Mouse (Mus musculus): ENCODE data around the gene Mroh2a. TPM values are rescaled to one million over a fixed set of nuclear protein-coding genes. Genes with fewer than 3 reads are reported as not detected.
"Not testable (repeated sequence)": the region's sequence is repeated elsewhere in the genome, so short reads cannot be mapped to it uniquely, and the experiment has no call there.

The Mroh2a gene
- polyA plus RNA-seq, 1 experiment from 2014 or later: 0.61 TPM

DNA sequence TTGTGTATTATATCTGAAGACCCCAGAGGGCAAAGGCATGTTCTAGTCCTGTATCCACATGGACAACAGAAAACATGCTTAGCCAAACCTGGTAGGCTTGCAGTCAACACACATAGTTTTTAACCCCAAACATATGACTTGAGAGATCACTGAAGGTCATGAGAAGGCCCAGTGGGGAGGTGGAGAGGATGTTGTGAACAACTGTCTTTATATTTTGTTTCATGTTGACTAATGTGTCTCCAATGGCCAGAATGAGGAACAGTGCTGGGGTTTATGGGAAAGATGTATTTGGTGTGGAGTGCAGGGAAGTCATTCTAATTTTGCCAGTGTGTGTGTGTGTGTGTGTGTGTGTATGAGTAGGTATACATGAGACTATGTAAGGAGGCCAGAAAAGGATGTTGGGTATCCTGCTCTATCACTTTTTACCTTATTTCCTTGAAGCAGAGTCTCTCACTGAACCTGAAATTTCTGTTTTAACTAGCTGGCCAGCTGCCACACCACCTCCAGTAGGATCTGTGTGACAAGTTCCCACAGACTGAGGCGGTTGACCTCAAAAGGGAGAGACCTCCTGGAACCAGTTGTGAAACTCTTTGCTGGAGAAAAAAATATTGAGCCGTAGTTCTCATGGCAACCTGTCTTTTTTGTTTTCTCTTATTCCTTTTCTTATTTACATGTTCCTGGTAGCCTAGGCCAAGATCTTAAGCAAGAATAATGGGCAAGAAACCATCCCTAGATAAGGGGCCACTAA lies 2.6 kb upstream of the Mroh2a start:
- Histone ChIP-seq H3K9ac (ENCODE audit: low read depth, low read length) (no peak overlapping the region), H3K9me3 (replicated peaks; ENCODE audit: control insufficient read depth, low read length) (peaks cover 14% of the 10 kb centered on the region), H3K4me1 (ENCODE audit: control insufficient read depth, low read depth, low read length) (no peaks in the 10 kb centered on the region), H3K27ac (ENCODE audit: low read length) (no peak overlapping the region), H3K4me2 (ENCODE audit: low read depth, low read length) (no peak overlapping the region), H3K36me3 (ENCODE audit: control insufficient read depth, insufficient read depth) (no peaks in the 10 kb centered on the region), H3K4me3 (ENCODE audit: low read depth, low read length) (no peak overlapping the region), H3K27me3 (ENCODE audit: control insufficient read depth, insufficient read depth, low read depth, low read length) (no peaks in the 10 kb centered on the region)
- 51% methylated on average over 2 of the region's 2 CpGs for WGBS (ENCODE audit: insufficient replicate concordance)
- ATAC-seq (ENCODE audit: low read depth): no peak

DNA sequence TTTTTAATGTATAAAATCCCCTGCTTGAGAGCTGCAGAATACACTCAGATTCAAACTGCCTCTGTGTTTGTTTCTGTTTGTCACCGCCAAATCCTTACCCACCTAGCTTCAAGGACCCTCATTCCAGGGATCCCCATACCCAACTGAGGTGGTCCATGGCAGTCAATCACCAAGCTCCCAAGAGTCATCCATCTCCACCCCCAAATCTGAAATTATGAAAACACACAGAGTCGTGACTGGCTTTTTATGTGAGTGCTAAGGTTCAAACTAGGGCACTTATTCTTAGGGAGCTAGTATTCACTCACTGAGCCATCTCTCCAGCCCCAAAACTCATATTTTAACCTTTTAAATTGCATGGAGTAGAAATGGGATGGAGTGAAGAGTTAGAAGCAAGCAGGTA lies 1.5 kb upstream of the Mroh2a start:
- not testable (repeated sequence) for H3K9ac ChIP-seq (ENCODE audit: low read depth, low read length); H3K4me1 ChIP-seq (ENCODE audit: control insufficient read depth, low read depth, low read length); H3K4me3 ChIP-seq (ENCODE audit: low read depth, low read length); H3K27ac ChIP-seq (ENCODE audit: low read length); ATAC-seq (ENCODE audit: low read depth); H3K36me3 ChIP-seq (ENCODE audit: control insufficient read depth, insufficient read depth); H3K27me3 ChIP-seq (ENCODE audit: control insufficient read depth, insufficient read depth, low read depth, low read length); H3K4me2 ChIP-seq (ENCODE audit: low read depth, low read length)
- peaks cover 22% of the 10 kb centered on the region for H3K9me3 ChIP-seq (replicated peaks; ENCODE audit: control insufficient read depth, low read length)
- 29% methylated on average over 2 of the region's 2 CpGs for WGBS (ENCODE audit: insufficient replicate concordance)

DNA sequence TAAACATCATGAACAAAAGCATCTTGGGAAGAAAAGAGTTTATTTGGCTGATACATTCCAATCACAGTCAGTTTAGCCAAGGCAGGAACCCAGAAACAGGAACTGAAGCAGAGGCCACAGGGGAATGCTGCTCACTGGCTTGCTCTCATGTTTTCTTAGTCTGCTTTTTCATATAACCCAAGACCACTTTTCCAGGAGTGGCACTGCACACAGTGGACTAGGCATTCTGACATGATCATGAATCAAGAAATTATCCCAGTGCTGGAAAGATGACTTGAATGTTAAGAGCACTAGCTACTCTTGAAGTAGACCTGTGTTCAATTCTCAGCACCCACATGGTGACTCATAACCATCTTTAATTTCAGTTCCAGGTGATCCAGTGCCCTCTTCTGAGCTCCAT lies 1.0 kb upstream of the Mroh2a start:
- no peak overlapping the region for H3K4me2 ChIP-seq (ENCODE audit: low read depth, low read length)
- no peak overlapping the region for H3K4me3 ChIP-seq (ENCODE audit: low read depth, low read length)
- no peak overlapping the region for H3K27ac ChIP-seq (ENCODE audit: low read length)
- H3K9me3 ChIP-seq (replicated peaks; ENCODE audit: control insufficient read depth, low read length): peaks cover 26% of the 10 kb centered on the region
- no peak overlapping the region for H3K9ac ChIP-seq (ENCODE audit: low read depth, low read length)
- H3K27me3 ChIP-seq (ENCODE audit: control insufficient read depth, insufficient read depth, low read depth, low read length): no peaks in the 10 kb centered on the region
- H3K4me1 ChIP-seq (ENCODE audit: control insufficient read depth, low read depth, low read length): no peaks in the 10 kb centered on the region
- ATAC-seq (ENCODE audit: low read depth): no peak
- no peaks in the 10 kb centered on the region for H3K36me3 ChIP-seq (ENCODE audit: control insufficient read depth, insufficient read depth)

DNA sequence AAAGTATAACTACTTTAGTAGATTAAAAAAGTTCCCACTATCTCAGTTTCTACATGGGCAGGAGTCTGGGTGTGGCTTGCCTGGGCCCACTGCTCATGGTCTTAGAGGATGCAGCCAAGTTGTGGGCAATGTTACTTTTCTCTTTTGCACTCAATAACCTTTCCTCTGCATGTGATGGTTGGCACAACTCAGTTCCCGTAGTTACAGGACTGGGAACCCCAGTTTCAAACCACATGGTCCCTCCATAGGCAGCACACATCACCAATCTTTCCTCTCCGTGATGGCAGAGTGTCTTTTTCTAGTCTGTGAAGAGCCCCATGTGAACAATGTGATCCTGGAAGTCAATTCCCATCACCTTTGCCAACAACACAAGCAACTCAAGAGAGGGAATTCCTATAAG lies 696 bp downstream of the Mroh2a start:
- Histone ChIP-seq H3K4me3 (ENCODE audit: low read depth, low read length) (no peak overlapping the region), H3K27ac (ENCODE audit: low read length) (no peak overlapping the region), H3K9me3 (replicated peaks; ENCODE audit: control insufficient read depth, low read length) (peaks cover 31% of the 10 kb centered on the region), H3K9ac (ENCODE audit: low read depth, low read length) (no peak overlapping the region), H3K27me3 (ENCODE audit: control insufficient read depth, insufficient read depth, low read depth, low read length) (no peaks in the 10 kb centered on the region), H3K4me1 (ENCODE audit: control insufficient read depth, low read depth, low read length) (no peaks in the 10 kb centered on the region), H3K4me2 (ENCODE audit: low read depth, low read length) (no peak overlapping the region), H3K36me3 (ENCODE audit: control insufficient read depth, insufficient read depth) (no peaks in the 10 kb centered on the region)
- WGBS (ENCODE audit: insufficient replicate concordance): 40% methylated on average over 2 of the region's 2 CpGs
- ATAC-seq (ENCODE audit: low read depth): no peak

DNA sequence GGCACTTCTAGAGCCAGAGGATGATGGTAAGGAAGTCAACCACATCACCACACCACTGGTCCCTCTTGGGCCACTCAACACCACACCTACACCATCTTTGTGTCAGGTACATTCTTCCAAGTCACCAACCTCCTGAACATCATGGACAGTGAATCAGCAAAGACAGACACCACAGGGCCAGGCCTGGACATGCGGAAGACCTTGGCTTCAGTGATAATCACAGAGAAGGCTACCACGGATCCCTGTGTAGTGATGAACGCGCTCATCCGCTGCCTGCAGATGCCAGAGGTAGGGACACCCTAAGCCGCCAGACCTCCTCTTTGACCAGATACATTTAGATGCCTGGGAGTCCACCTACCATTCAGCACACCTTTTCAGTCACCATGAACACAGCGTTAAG lies 1.3 kb downstream of the Mroh2a start:
- no peaks in the 10 kb centered on the region for H3K36me3 ChIP-seq (ENCODE audit: control insufficient read depth, insufficient read depth)
- no peak overlapping the region for H3K27ac ChIP-seq (ENCODE audit: low read length)
- ATAC-seq (ENCODE audit: low read depth): no peak; the same call in 1 of the 2 replicates
- WGBS (ENCODE audit: insufficient replicate concordance): 59% methylated on average over 7 of the region's 7 CpGs
- H3K27me3 ChIP-seq (ENCODE audit: control insufficient read depth, insufficient read depth, low read depth, low read length): no peaks in the 10 kb centered on the region
- H3K4me3 ChIP-seq (ENCODE audit: low read depth, low read length): no peak overlapping the region
- no peak overlapping the region for H3K4me2 ChIP-seq (ENCODE audit: low read depth, low read length)
- H3K9me3 ChIP-seq (replicated peaks; ENCODE audit: control insufficient read depth, low read length): peaks cover 33% of the 10 kb centered on the region
- H3K4me1 ChIP-seq (ENCODE audit: control insufficient read depth, low read depth, low read length): no peaks in the 10 kb centered on the region
- H3K9ac ChIP-seq (ENCODE audit: low read depth, low read length): no peak overlapping the region

DNA sequence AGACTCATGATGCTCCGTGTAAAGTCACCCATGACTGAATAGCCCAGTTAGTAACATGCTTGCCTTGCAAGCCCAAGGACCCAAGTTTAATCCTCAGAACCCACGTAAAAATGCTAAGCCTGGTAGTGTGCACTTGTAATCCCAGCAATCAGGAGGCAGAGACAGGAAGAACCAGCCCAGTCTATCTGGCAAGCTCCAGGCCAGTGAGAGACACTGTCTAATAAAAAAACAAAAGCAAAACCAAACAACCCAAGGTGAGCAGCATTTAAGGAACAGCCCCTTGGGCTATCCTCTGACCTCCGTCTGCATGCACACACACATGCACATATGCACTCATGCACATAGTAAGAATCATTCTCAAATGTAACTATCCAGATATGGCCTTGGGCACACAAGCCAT lies 2.8 kb downstream of the Mroh2a start:
- no peak overlapping the region for H3K9ac ChIP-seq (ENCODE audit: low read depth, low read length)
- H3K9me3 ChIP-seq (replicated peaks; ENCODE audit: control insufficient read depth, low read length): peaks cover 39% of the 10 kb centered on the region
- no peaks in the 10 kb centered on the region for H3K4me1 ChIP-seq (ENCODE audit: control insufficient read depth, low read depth, low read length)
- no peak overlapping the region for H3K4me2 ChIP-seq (ENCODE audit: low read depth, low read length)
- 55% methylated on average over 3 of the region's 3 CpGs for WGBS (ENCODE audit: insufficient replicate concordance)
- no peak overlapping the region for H3K27ac ChIP-seq (ENCODE audit: low read length)
- no peaks in the 10 kb centered on the region for H3K36me3 ChIP-seq (ENCODE audit: control insufficient read depth, insufficient read depth)
- H3K4me3 ChIP-seq (ENCODE audit: low read depth, low read length): no peak overlapping the region
- no peak for ATAC-seq (ENCODE audit: low read depth)
- no peaks in the 10 kb centered on the region for H3K27me3 ChIP-seq (ENCODE audit: control insufficient read depth, insufficient read depth, low read depth, low read length)

DNA sequence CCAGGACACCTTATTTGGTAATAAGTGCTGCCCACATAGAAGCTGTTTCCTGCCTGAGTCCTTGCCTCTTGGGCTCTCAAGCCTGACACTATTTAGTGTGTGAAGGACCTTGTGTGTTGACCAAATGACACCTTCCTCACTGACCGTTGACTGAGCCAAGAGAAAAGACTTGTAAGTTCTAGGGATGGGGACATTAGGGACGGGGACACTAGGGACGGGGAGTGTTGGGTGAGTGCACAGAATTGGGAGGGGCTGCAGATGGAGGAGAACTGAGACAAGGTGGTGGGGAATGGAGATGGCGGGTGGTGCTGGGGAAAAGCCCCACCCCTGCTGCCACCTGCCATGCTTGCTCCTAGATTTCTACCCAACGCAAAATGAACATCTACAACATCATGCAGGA lies 3.2 kb downstream of the Mroh2a start:
- WGBS (ENCODE audit: insufficient replicate concordance): 59% methylated on average over 5 of the region's 5 CpGs
- Histone ChIP-seq H3K9me3 (replicated peaks; ENCODE audit: control insufficient read depth, low read length) (peaks cover 43% of the 10 kb centered on the region), H3K4me2 (ENCODE audit: low read depth, low read length) (no peak overlapping the region), H3K36me3 (ENCODE audit: control insufficient read depth, insufficient read depth) (no peaks in the 10 kb centered on the region), H3K4me3 (ENCODE audit: low read depth, low read length) (no peak overlapping the region), H3K27me3 (ENCODE audit: control insufficient read depth, insufficient read depth, low read depth, low read length) (no peaks in the 10 kb centered on the region), H3K27ac (ENCODE audit: low read length) (no peak overlapping the region), H3K9ac (ENCODE audit: low read depth, low read length) (no peak overlapping the region), H3K4me1 (ENCODE audit: control insufficient read depth, low read depth, low read length) (no peaks in the 10 kb centered on the region)
- ATAC-seq (ENCODE audit: low read depth): no peak

DNA sequence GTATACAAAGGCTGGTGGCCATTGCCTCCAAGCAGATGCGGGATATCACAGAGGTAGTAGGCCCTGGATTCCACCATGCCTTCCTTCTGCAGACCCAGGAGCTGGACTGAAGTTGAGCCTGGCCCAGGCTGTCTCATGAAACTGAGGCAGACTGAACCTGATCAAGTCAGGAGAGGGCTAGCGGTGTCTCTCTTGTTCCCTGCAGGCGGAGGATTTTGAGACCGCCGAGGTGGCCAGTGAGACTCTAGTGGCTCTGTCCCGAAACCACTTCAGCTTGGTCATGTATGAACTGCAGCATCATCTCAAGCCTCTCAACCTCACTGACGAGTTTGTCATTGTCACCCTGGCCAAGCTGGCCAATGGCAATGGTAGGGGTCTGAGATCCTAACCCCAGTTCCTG lies 3.6 kb downstream of the Mroh2a start:
- Histone ChIP-seq H3K27ac (ENCODE audit: low read length) (no peak overlapping the region), H3K4me1 (ENCODE audit: control insufficient read depth, low read depth, low read length) (no peaks in the 10 kb centered on the region), H3K9ac (ENCODE audit: low read depth, low read length) (no peak overlapping the region), H3K4me3 (ENCODE audit: low read depth, low read length) (no peak overlapping the region), H3K4me2 (ENCODE audit: low read depth, low read length) (no peak overlapping the region), H3K9me3 (replicated peaks; ENCODE audit: control insufficient read depth, low read length) (peaks cover 47% of the 10 kb centered on the region), H3K36me3 (ENCODE audit: control insufficient read depth, insufficient read depth) (no peaks in the 10 kb centered on the region), H3K27me3 (ENCODE audit: control insufficient read depth, insufficient read depth, low read depth, low read length) (no peaks in the 10 kb centered on the region)
- WGBS (ENCODE audit: insufficient replicate concordance): 57% methylated on average over 7 of the region's 7 CpGs
- ATAC-seq (ENCODE audit: low read depth): no peak

DNA sequence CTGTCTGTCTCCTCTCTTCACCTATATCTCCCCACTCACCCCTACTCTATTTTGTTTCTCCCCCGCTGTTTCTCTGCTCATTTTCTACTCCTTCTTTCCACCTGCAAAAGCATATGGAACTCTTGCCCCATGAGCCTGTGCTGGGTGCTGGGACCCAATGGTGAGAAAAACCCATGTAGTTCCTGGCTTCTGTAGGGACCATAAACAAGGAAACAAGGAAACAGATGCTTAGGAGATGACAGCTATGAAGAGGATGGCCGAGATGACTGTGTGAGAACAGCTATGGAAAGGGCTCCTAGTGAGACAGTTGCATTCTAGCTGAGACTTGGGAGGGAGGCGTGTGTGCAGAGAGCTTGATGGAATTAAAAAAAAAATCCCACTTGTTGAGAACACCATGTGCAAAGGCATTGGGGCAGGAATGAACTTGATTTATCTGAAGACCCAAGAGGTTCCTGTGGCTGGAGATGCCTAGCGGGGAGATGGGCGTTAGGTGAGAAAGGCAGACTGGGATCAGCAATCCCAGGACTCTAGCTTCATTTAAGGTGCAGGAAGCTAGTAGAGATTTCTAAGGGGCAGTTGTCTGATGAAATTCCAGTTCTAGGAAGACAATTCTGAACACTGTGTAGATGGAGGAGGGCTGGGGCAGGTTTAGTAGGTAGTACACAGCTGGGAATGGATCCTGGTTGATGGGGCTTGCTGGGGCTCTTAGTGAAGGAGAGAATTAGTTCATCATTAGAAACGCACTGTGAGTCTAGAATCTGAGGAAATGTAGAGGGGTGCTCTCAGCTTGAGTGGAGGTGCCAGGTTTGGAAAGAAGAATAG lies 4.4 kb downstream of the Mroh2a start:
- Histone ChIP-seq H3K4me2 (ENCODE audit: low read depth, low read length) (no peak overlapping the region), H3K9me3 (replicated peaks; ENCODE audit: control insufficient read depth, low read length) (peaks cover 40% of the 10 kb centered on the region), H3K27ac (ENCODE audit: low read length) (no peak overlapping the region), H3K9ac (ENCODE audit: low read depth, low read length) (no peak overlapping the region), H3K4me3 (ENCODE audit: low read depth, low read length) (no peak overlapping the region), H3K27me3 (ENCODE audit: control insufficient read depth, insufficient read depth, low read depth, low read length) (no peaks in the 10 kb centered on the region), H3K4me1 (ENCODE audit: control insufficient read depth, low read depth, low read length) (no peaks in the 10 kb centered on the region), H3K36me3 (ENCODE audit: control insufficient read depth, insufficient read depth) (no peaks in the 10 kb centered on the region)
- no peak for ATAC-seq (ENCODE audit: low read depth)
- WGBS (ENCODE audit: insufficient replicate concordance): 57% methylated on average over 6 of the region's 6 CpGs

Data from liver, embryonic 16.5 days (tissue).